Mouse (Mus musculus) cortical plate, adult 2 months (tissue): Measurements from ENCODE around the gene Fsd2. TPM values are rescaled to one million over a fixed set of nuclear protein-coding genes. Genes with fewer than 3 reads are reported as not detected.

Experiments used
- H3K27ac ChIP-seq: fragments of 200-500 bp; 2 replicates; pipeline ENCODE4 v1.5.1; 2012; ENCODE audit warnings: low read length, control low read depth, inconsistent platforms; ENCODE audit not compliant: insufficient read depth
- H3K4me1 ChIP-seq: fragments of 200-500 bp; 2 replicates; pipeline ENCODE4 v1.6.1; 2011; ENCODE audit warnings: low read length; ENCODE audit not compliant: control insufficient read depth, insufficient read depth
- H3K4me3 ChIP-seq: fragments of 200-500 bp; 2 replicates; pipeline ENCODE4 v1.5.1; 2011; ENCODE audit warnings: mild to moderate bottlenecking, low read length, control low read depth; ENCODE audit not compliant: insufficient read depth
- CTCF ChIP-seq: fragments of 200-500 bp; IDR thresholded peaks from 2 replicates; pipeline ENCODE4 v1.5.1; 2011; ENCODE audit warnings: mild to moderate bottlenecking, control low read depth, low read length; ENCODE audit not compliant: insufficient read depth; ENCODE audit errors: extremely low read depth
- POLR2A ChIP-seq: fragments of 200-500 bp; IDR thresholded peaks from 2 replicates; pipeline ENCODE4 v1.6.1; 2011; ENCODE audit warnings: mild to moderate bottlenecking, low read length, control low read depth; ENCODE audit not compliant: insufficient read depth; ENCODE audit errors: extremely low read depth
- polyA plus RNA-seq: library from polyadenylated mRNA; depleted of rRNA; stranded (reverse); fragments of >200 nt; gene quantifications from 2 replicates; pipeline ENCODE4 v1.2.3, GENCODE M21; 2012

Fsd2 gene
- polyA plus RNA-seq, 1 experiment = 0.13 TPM

- no peak overlapping the region for H3K27ac ChIP-seq
- H3K4me1 ChIP-seq = no peaks in the 10 kb centered on the region
- H3K4me3 ChIP-seq = no peak overlapping the region
- no peak for TF ChIP-seq CTCF
- no peak for TF ChIP-seq POLR2A
Observed at GRCm38 (mm10) chr7:81566332-81566731, 412 bp downstream of the Fsd2 start.

- TF ChIP-seq CTCF (no peak), POLR2A (no peak)
- no peak overlapping the region for H3K27ac ChIP-seq
- H3K4me1 ChIP-seq = no peaks in the 10 kb centered on the region
- H3K4me3 ChIP-seq = no peak overlapping the region
Observed at GRCm38 (mm10) chr7:81565381-81566055, 1.2 kb downstream of the Fsd2 start.

- Histone ChIP-seq H3K27ac (no peak overlapping the region), H3K4me1 (no peaks in the 10 kb centered on the region), H3K4me3 (no peak overlapping the region)
- no peak for TF ChIP-seq CTCF
- TF ChIP-seq POLR2A = no peak
Observed at GRCm38 (mm10) chr7:81564766-81565165, 2.0 kb downstream of the Fsd2 start.

- H3K4me3 ChIP-seq = no peak overlapping the region
- H3K27ac ChIP-seq = no peak overlapping the region
- TF ChIP-seq POLR2A (no peak), CTCF (no peak)
- H3K4me1 ChIP-seq = no peaks in the 10 kb centered on the region
Observed at GRCm38 (mm10) chr7:81563506-81564015, 3.2 kb downstream of the Fsd2 start.

GRCm38 (mm10) chr7:81561211-81561610 is 5.5 kb downstream of the Fsd2 start:
- no peak overlapping the region for H3K4me3 ChIP-seq
- no peak overlapping the region for H3K27ac ChIP-seq
- TF ChIP-seq POLR2A (no peak), CTCF (no peak)
- no peaks in the 10 kb centered on the region for H3K4me1 ChIP-seq

- no peaks in the 10 kb centered on the region for H3K4me1 ChIP-seq
- TF ChIP-seq POLR2A (no peak), CTCF (no peak)
- H3K4me3 ChIP-seq = no peak overlapping the region
- no peak overlapping the region for H3K27ac ChIP-seq
Observed at GRCm38 (mm10) chr7:81560101-81561049, 6.4 kb downstream of the Fsd2 start.

GRCm38 (mm10) chr7:81559231-81559980 is 7.3 kb downstream of the Fsd2 start:
- no peak overlapping the region for H3K27ac ChIP-seq
- no peaks in the 10 kb centered on the region for H3K4me1 ChIP-seq
- H3K4me3 ChIP-seq = no peak overlapping the region
- TF ChIP-seq POLR2A (no peak), CTCF (no peak)

GRCm38 (mm10) chr7:81557985-81558360 is 8.8 kb downstream of the Fsd2 start:
- TF ChIP-seq POLR2A = no peak
- Histone ChIP-seq H3K4me1 (no peaks in the 10 kb centered on the region), H3K4me3 (no peak overlapping the region), H3K27ac (no peak overlapping the region)

- Histone ChIP-seq H3K27ac (no peak overlapping the region), H3K4me1 (no peaks in the 10 kb centered on the region), H3K4me3 (no peak overlapping the region)
- no peak for TF ChIP-seq POLR2A
- no peak for TF ChIP-seq CTCF
Observed at GRCm38 (mm10) chr7:81557252-81557984, 9.3 kb downstream of the Fsd2 start.

GRCm38 (mm10) chr7:81556839-81557238 is 9.9 kb downstream of the Fsd2 start:
- Histone ChIP-seq H3K4me1 (no peaks in the 10 kb centered on the region), H3K27ac (no peak overlapping the region), H3K4me3 (no peak overlapping the region)
- TF ChIP-seq CTCF (no peak), POLR2A (no peak)
